Mouse (Mus musculus) small intestine, adult 10 weeks (tissue): ENCODE measurements around the gene Cyp21a1. TPM values are rescaled to one million over a fixed set of nuclear protein-coding genes. Genes with fewer than 3 reads are reported as not detected.

ENCODE experiments used
- polyA plus RNA-seq: library from polyadenylated mRNA; stranded (reverse); fragments of 350-450 nt; fragmentation: Illumina TruSeq; extraction: RNeasy Lipid Tissue Mini Kit (QIAGEN cat#74804); gene quantifications from one replicate; pipeline ENCODE4 v1.2.3, GENCODE M21; 2014; ENCODE audit warnings: low replicate concordance

The Cyp21a1 gene
- polyA plus RNA-seq = not detected

GRCm38 (mm10) chr17:34804301-34804700 is at the start of gene Cyp21a1:
Gene Cyp21a1 (minus strand): TSS chr17:34804561.

GRCm38 (mm10) chr17:34849722-34850516 is 45.6 kb upstream of the Cyp21a1 start, which contains the start of the genes Skiv2l and Nelfe:
Gene Skiv2l (minus strand): TSS chr17:34850210.
Gene Nelfe (plus strand): TSS chr17:34850391.

GRCm38 (mm10) chr17:34836856-34837221 is 32.5 kb upstream of the Cyp21a1 start, which contains the start of the genes Stk19 and Dxo:
Gene Stk19 (minus strand): TSS chr17:34836945.
Gene Dxo (plus strand): TSS chr17:34837019.

Other genes with a start within 250 kb of the Cyp21a1 start
- 0.15 TPM for gene Notch4, start 240.3 kb downstream of the Cyp21a1 start, polyA plus RNA-seq
- gene Gpsm3, start 214.8 kb downstream of the Cyp21a1 start, polyA plus RNA-seq = 2.0 TPM
- 13.8 TPM for gene Pbx2, start 213.3 kb downstream of the Cyp21a1 start, polyA plus RNA-seq
- not detected for gene Ager, start 206.7 kb downstream of the Cyp21a1 start, polyA plus RNA-seq
- 56.8 TPM for gene Rnf5, start 200.9 kb downstream of the Cyp21a1 start, polyA plus RNA-seq
- 3.7 TPM for gene Agpat1, start 200.3 kb downstream of the Cyp21a1 start, polyA plus RNA-seq
- not detected for gene Egfl8, start 188.6 kb downstream of the Cyp21a1 start, polyA plus RNA-seq
- 0.74 TPM for gene Ppt2, start 176.1 kb downstream of the Cyp21a1 start, polyA plus RNA-seq
- 1.6 TPM for gene Prrt1, start 175.0 kb downstream of the Cyp21a1 start, polyA plus RNA-seq
- gene Fkbpl, start 159.8 kb downstream of the Cyp21a1 start, polyA plus RNA-seq = 1.6 TPM
- 1.3 TPM for gene Atf6b, start 157.4 kb downstream of the Cyp21a1 start, polyA plus RNA-seq
- gene Tnxb, start 134.0 kb downstream of the Cyp21a1 start, polyA plus RNA-seq = not detected
- 0.19 TPM for gene C4b, start 60.7 kb downstream of the Cyp21a1 start, polyA plus RNA-seq
- gene Stk19, start 32.4 kb upstream of the Cyp21a1 start, polyA plus RNA-seq = 17.0 TPM
- 1.6 TPM for gene Dxo, start 32.5 kb upstream of the Cyp21a1 start, polyA plus RNA-seq
- 4.8 TPM for gene Skiv2l, start 45.6 kb upstream of the Cyp21a1 start, polyA plus RNA-seq
- gene Nelfe, start 45.8 kb upstream of the Cyp21a1 start, polyA plus RNA-seq = 0.41 TPM
- 20.3 TPM for gene Cfb, start 58.0 kb upstream of the Cyp21a1 start, polyA plus RNA-seq
- 1.3 TPM for gene Zbtb12, start 74.9 kb upstream of the Cyp21a1 start, polyA plus RNA-seq
- gene Gm20547, start 77.5 kb upstream of the Cyp21a1 start, polyA plus RNA-seq = 2.4 TPM
- gene C2, start 93.7 kb upstream of the Cyp21a1 start, polyA plus RNA-seq = not detected
- gene Ehmt2, start 93.9 kb upstream of the Cyp21a1 start, polyA plus RNA-seq = 5.3 TPM
- gene Slc44a4, start 109.9 kb upstream of the Cyp21a1 start, polyA plus RNA-seq = 2.7 TPM
- 3.6 TPM for gene Neu1, start 126.7 kb upstream of the Cyp21a1 start, polyA plus RNA-seq
- 1.3 TPM for gene Hspa1b, start 154.7 kb upstream of the Cyp21a1 start, polyA plus RNA-seq
- gene Gm20481, start 165.4 kb upstream of the Cyp21a1 start, polyA plus RNA-seq = not detected
- 0.52 TPM for gene Hspa1a, start 167.6 kb upstream of the Cyp21a1 start, polyA plus RNA-seq
- not detected for gene Hspa1l, start 168.1 kb upstream of the Cyp21a1 start, polyA plus RNA-seq
- gene Lsm2, start 177.3 kb upstream of the Cyp21a1 start, polyA plus RNA-seq = 12.4 TPM
- gene Vars, start 196.4 kb upstream of the Cyp21a1 start, polyA plus RNA-seq = 0.37 TPM
- 0.11 TPM for gene Vwa7, start 212.0 kb upstream of the Cyp21a1 start, polyA plus RNA-seq
- gene Sapcd1, start 223.5 kb upstream of the Cyp21a1 start, polyA plus RNA-seq = not detected
- gene Msh5, start 242.2 kb upstream of the Cyp21a1 start, polyA plus RNA-seq = 0.93 TPM
- gene Clic1, start 245.4 kb upstream of the Cyp21a1 start, polyA plus RNA-seq = 31.3 TPM